Mouse (Mus musculus) ES-Bruce4 (cell line): ENCODE measurements at regions not wholly inside any gene's neighbourhood (a gene's known extent, or its start where the extent isn't known, plus 50 kb on each side); places are given as distances from the start of the nearest gene placed in this dataset.

Experiments used
- CTCF ChIP-seq: IDR thresholded peaks from one replicate; pipeline ENCODE4 v1.8.1; 2011; ENCODE audit warnings: low read depth, low read length
- POLR2A ChIP-seq: IDR thresholded peaks from one replicate; pipeline ENCODE4 v1.8.1; 2011; ENCODE audit warnings: low read length; ENCODE audit not compliant: insufficient read depth

GRCm38 (mm10) chr2:30695041-30695440, 100.2 kb downstream of the Cstad start:
- TF ChIP-seq CTCF: no peak
- TF ChIP-seq POLR2A: no peak
